Mouse (Mus musculus) kidney, embryonic 14.5 days (tissue): ENCODE data around the gene Usp21. TPM values are rescaled to one million over a fixed set of nuclear protein-coding genes. Genes with fewer than 3 reads are reported as not detected.
A peak's percentile ranks its signal among the peaks of the same experiment; 100 is the strongest.

Experiments
- ATAC-seq: fragments of 200-750 bp; cut with Nextera tagmentation; 2 replicates; pipeline ENCODE4 v1.8.0; 2017; ENCODE audit warnings: moderate number of reproducible peaks, mild to moderate bottlenecking, moderate TSS enrichment, moderate library complexity; ENCODE audit not compliant: low FRiP score, low TSS enrichment
- H3K27ac ChIP-seq: fragments of 300-500 bp; sonication (generic); 2 replicates; pipeline ENCODE4 v1.5.1; 2014; ENCODE audit warnings: low read depth, mild to moderate bottlenecking, low read length, moderate library complexity, mixed read lengths
- H3K27me3 ChIP-seq: fragments of 300-500 bp; sonication (generic); 2 replicates; pipeline ENCODE4 v1.6.1; 2014; ENCODE audit warnings: mild to moderate bottlenecking, low read length; ENCODE audit not compliant: control insufficient read depth, insufficient read depth
- H3K36me3 ChIP-seq: fragments of 300-500 bp; sonication (generic); 2 replicates; pipeline ENCODE4 v1.6.1; 2014; ENCODE audit warnings: low read length, mixed read lengths; ENCODE audit not compliant: control insufficient read depth, insufficient read depth
- H3K4me1 ChIP-seq: fragments of 300-500 bp; sonication (generic); 2 replicates; pipeline ENCODE4 v1.6.1; 2014; ENCODE audit warnings: low read length, mixed read lengths; ENCODE audit not compliant: control insufficient read depth, insufficient read depth
- H3K4me2 ChIP-seq: fragments of 300-500 bp; sonication (generic); replicated peaks from 2 replicates; pipeline ENCODE4 v1.6.1; 2014; ENCODE audit warnings: low read depth, mild to moderate bottlenecking, low read length
- H3K4me3 ChIP-seq: fragments of 300-500 bp; sonication (generic); 2 replicates; pipeline ENCODE4 v1.5.1; 2014; ENCODE audit warnings: mild to moderate bottlenecking, low read length
- H3K9ac ChIP-seq: fragments of 300-500 bp; sonication (generic); 2 replicates; pipeline ENCODE4 v1.6.1; 2014; ENCODE audit warnings: low read depth, mild to moderate bottlenecking, low read length, moderate library complexity
- H3K9me3 ChIP-seq: fragments of 300-500 bp; sonication (generic); 2 replicates; pipeline ENCODE4 v1.6.1; 2016; ENCODE audit warnings: low read length; ENCODE audit not compliant: control insufficient read depth
- WGBS: fragments of 180-500 bp; shearing (Covaris S2); extraction: QIAGEN DNeasy Blood & Tissue Kit; methylation state at CpG from one replicate; pipeline ENCODE4 v1.1.7; 2014; 5-methylcytosine and 5-hydroxymethylcytosine counted together
- polyA plus RNA-seq: library from polyadenylated mRNA; unstranded; fragments of >200 nt; fragmentation: Nextera tagmentation; extraction: Ambion mirVana; gene quantifications from 2 replicates; pipeline ENCODE4 v1.2.1, GENCODE M21; 2014

Gene Usp21
- polyA plus RNA-seq, 1 experiment from 2014 or later: 87.9 TPM

GRCm38 (mm10) chr1:171293351-171293750 is 5.6 kb upstream of the Usp21 start:
- no peak for ATAC-seq
- H3K4me1 ChIP-seq: peaks cover 8% of the 10 kb centered on the region; the same call in 1 of the 2 replicates
- no peaks in the 10 kb centered on the region for H3K9me3 ChIP-seq
- no peak overlapping the region for H3K9ac ChIP-seq
- H3K27me3 ChIP-seq: no peaks in the 10 kb centered on the region; the same call in 1 of the 2 replicates
- peaks cover 17% of the 10 kb centered on the region for H3K36me3 ChIP-seq
- H3K4me3 ChIP-seq: peak overlapping the region; percentile 77
- peak overlapping the region; percentile 68 for H3K4me2 ChIP-seq
- 85% methylated on average over 3 of the region's 3 CpGs for WGBS
- no peak overlapping the region for H3K27ac ChIP-seq

GRCm38 (mm10) chr1:171288328-171288727 is 537 bp upstream of the Usp21 start:
- Histone ChIP-seq H3K9ac (no peak overlapping the region), H3K27me3 (no peaks in the 10 kb centered on the region), H3K27ac (peak overlapping the region; percentile 92), H3K4me2 (peak overlapping the region; percentile 63; the same call in 1 of the 2 replicates), H3K4me1 (peaks cover 7% of the 10 kb centered on the region; the same call in 1 of the 2 replicates), H3K9me3 (no peaks in the 10 kb centered on the region), H3K36me3 (peaks cover 48% of the 10 kb centered on the region), H3K4me3 (no peak overlapping the region; the same call in 1 of the 2 replicates)
- ATAC-seq: no peak
- WGBS: 63% methylated on average over 4 of the region's 4 CpGs

DNA sequence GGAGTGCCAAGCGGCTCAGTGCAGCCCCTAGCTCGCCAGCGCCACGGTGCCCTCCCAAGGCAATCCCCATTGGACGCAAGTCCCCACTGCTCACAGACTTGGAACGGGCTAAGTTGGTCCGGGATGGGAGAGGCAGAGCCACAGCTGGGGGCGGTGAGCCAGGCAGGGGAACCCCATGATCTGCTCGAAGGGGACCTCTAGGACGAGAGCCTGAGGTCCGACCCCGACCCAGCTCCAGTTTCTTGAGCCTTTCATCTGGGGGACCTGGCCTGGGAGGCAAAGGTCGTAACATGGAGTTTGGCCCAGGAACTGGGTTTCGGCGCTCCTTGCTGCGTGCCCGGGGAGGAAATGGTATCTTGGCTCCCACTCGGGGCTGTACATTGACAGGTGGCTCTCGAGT is 1.3 kb downstream of the Usp21 start:
- no peak overlapping the region for H3K27ac ChIP-seq
- no peaks in the 10 kb centered on the region for H3K27me3 ChIP-seq
- WGBS: 89% methylated on average over 19 of the region's 19 CpGs
- H3K9me3 ChIP-seq: no peaks in the 10 kb centered on the region
- ATAC-seq: no peak
- H3K36me3 ChIP-seq: peaks cover 62% of the 10 kb centered on the region
- no peak overlapping the region for H3K9ac ChIP-seq
- H3K4me3 ChIP-seq: no peak overlapping the region; the same call in 1 of the 2 replicates
- H3K4me1 ChIP-seq: peaks cover 10% of the 10 kb centered on the region; the same call in 1 of the 2 replicates
- peak overlapping the region; percentile 63 for H3K4me2 ChIP-seq

GRCm38 (mm10) chr1:171285096-171285892 is 2.5 kb downstream of the Usp21 start:
- H3K36me3 ChIP-seq: peaks cover 62% of the 10 kb centered on the region
- no peak overlapping the region for H3K9ac ChIP-seq

DNA sequence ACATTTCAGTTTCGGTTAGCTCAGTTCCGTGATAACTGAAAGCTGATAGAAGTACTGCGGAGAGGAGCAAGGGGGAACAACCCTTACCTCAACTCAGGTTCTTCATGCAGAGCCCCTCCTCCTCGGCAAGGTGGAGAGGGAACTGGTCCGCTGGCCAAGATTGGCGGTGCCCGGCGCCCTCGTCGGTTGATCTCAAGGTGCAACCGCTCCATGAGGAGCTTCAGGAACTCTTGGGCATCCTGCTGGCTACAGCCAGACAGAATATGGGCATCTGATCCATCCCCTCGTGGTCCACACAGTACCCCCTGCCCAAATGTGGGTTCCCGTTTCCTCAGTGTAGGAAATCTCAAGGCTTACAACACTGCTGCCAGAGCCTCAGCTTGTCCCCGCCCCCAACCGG is 3.3 kb downstream of the Usp21 start:
- Histone ChIP-seq H3K36me3 (peaks cover 56% of the 10 kb centered on the region), H3K9me3 (no peaks in the 10 kb centered on the region), H3K27ac (no peak overlapping the region), H3K4me3 (no peak overlapping the region), H3K4me1 (peaks cover 17% of the 10 kb centered on the region; the same call in 1 of the 2 replicates), H3K27me3 (no peaks in the 10 kb centered on the region), H3K4me2 (no peak overlapping the region), H3K9ac (no peak overlapping the region)
- ATAC-seq: no peak
- WGBS: 88% methylated on average over 15 of the region's 15 CpGs

More at GRCm38 (mm10) chr1:171285096-171285892, 2.5 kb downstream of the Usp21 start:
- no peak overlapping the region for H3K27ac ChIP-seq
- peaks cover 10% of the 10 kb centered on the region; the same call in 1 of the 2 replicates for H3K4me1 ChIP-seq
- ATAC-seq: no peak
- WGBS: 89% methylated on average over 20 of the region's 20 CpGs
- H3K4me3 ChIP-seq: no peak overlapping the region
- H3K9me3 ChIP-seq: no peaks in the 10 kb centered on the region
- no peaks in the 10 kb centered on the region for H3K27me3 ChIP-seq
- H3K4me2 ChIP-seq: no peak overlapping the region

DNA sequence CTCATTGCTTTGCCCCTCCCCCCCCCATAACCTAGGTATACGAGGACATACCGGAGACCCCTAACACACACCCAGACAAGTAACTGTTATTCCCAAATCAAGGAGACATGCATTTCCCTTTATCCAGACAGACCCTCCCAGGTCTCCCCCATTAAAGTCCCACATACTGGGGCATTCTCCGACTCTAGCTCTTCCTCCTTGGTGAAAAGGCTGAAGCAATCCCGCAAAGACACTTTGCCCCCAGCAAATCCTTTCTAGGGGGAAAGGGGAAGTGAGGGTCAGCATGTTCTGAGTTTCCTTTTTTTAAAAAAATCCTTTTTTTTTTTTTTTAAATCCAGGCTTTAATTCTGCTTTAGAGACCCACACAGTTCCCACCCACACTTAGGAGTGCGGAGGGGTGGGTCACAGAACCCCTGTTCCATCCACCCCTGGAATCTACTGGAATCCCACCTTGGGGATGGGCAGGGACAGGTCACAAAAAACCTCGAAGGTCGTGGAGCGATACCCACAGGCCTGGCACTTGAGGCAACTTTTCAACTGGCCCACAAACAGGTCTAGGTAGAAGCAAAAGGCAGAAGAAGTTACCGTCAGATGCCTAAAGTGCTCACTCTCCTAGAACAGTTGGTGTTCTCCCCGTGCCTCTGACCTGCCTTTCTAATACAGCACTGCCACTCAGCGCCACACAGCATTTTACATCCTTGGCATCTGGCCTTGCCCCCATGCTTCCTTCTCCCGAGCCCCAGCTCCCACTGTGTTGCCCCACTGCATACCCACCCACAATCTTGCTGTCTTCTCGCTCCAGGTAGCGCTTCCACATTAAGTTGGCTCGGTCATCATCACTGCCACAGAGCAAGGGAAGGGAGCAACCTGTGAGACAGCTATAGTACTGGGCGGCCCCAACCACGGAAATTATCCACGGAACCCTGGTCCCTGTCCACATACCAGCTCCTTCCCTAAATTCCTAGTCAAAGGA is 4.3 kb downstream of the Usp21 start:
- H3K27ac ChIP-seq: no peak overlapping the region
- no peak overlapping the region for H3K4me2 ChIP-seq
- 93% methylated on average over 18 of the region's 18 CpGs for WGBS
- no peaks in the 10 kb centered on the region for H3K27me3 ChIP-seq
- no peak for ATAC-seq
- no peak overlapping the region for H3K4me3 ChIP-seq
- no peaks in the 10 kb centered on the region for H3K9me3 ChIP-seq
- H3K36me3 ChIP-seq: peaks cover 45% of the 10 kb centered on the region
- H3K9ac ChIP-seq: no peak overlapping the region
- peaks cover 18% of the 10 kb centered on the region; the same call in 1 of the 2 replicates for H3K4me1 ChIP-seq

GRCm38 (mm10) chr1:171282086-171282805 is 5.5 kb downstream of the Usp21 start:
- Histone ChIP-seq H3K27ac (peak overlapping the region; percentile 87; the same call in 1 of the 2 replicates), H3K4me2 (peak overlapping the region; percentile 46; the same call in 1 of the 2 replicates), H3K9me3 (no peaks in the 10 kb centered on the region), H3K36me3 (peaks cover 51% of the 10 kb centered on the region), H3K4me1 (peaks cover 18% of the 10 kb centered on the region; the same call in 1 of the 2 replicates), H3K9ac (peak overlapping the region; percentile 51; the same call in 1 of the 2 replicates), H3K4me3 (peak overlapping the region; percentile 57; the same call in 1 of the 2 replicates), H3K27me3 (no peaks in the 10 kb centered on the region)
- no peak for ATAC-seq
- WGBS: 82% methylated on average over 18 of the region's 18 CpGs

DNA sequence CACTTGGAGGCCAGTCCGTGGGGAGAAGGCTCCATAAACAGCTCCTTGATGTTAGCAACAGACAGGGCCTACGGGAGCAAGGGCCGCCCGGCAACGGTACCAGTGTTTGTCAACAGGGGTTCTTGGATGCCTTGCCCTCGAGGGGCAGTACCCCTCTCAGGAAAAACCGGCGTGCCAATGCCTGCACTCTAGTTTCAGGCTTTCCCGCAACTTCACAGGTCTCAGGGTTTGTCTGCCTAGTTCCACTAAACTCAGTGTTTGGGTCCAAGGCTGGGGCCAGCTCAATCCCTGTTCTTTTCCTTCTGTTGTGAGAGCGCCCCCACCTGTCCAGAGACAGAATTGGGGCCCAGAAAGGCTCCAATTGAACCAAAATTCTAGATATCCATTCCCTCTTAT is 6.3 kb downstream of the Usp21 start:
- Histone ChIP-seq H3K4me3 (peak overlapping the region; percentile 57), H3K27me3 (no peaks in the 10 kb centered on the region), H3K27ac (peak overlapping the region; percentile 87), H3K9me3 (no peaks in the 10 kb centered on the region), H3K4me2 (peak overlapping the region; percentile 46), H3K36me3 (peaks cover 58% of the 10 kb centered on the region), H3K9ac (peak overlapping the region; percentile 51; the same call in 1 of the 2 replicates), H3K4me1 (peaks cover 14% of the 10 kb centered on the region; the same call in 1 of the 2 replicates)
- WGBS: under 1% methylated on average over 10 of the region's 10 CpGs
- ATAC-seq: peak; percentile 48
